Mouse (Mus musculus) olfactory bulb, adult 2 months (tissue): Measurements from ENCODE around the gene Pramef12.

Experiments used
- CTCF ChIP-seq: fragments of 200-500 bp; IDR thresholded peaks from 2 replicates; pipeline ENCODE4 v1.5.1; 2012; ENCODE audit warnings: low read depth, mild to moderate bottlenecking, low read length, moderate library complexity; ENCODE audit not compliant: insufficient read depth
- POLR2A ChIP-seq: fragments of 200-500 bp; IDR thresholded peaks from 2 replicates; pipeline ENCODE4 v1.6.1; 2012; ENCODE audit warnings: mild to moderate bottlenecking, low read depth, low read length, moderate library complexity; ENCODE audit not compliant: insufficient read depth

DNA sequence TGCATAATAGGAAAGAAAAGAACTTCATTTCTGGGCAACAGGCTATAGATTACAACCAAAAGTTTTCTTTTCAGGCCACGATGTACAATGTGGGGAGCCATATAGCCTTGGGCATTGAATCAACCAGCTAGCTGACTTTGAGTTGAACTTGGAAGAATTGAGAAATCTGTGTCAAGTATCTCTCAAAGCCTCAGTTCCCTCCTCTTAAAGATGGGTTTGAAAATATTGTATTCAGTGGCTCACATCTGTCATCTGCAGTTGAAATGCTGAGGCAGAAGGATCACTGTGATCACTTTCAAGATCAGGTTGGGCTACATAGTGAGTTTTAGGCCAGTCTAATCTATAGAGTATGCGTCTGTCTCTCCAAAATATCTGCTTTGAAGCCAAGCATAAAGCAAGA lies 45.0 kb upstream of the Pramef12 start, which contains the start of gene Gm9944:
- no peak for TF ChIP-seq POLR2A
- no peak for TF ChIP-seq CTCF
